ENCODE assay signal across 13 mouse cellular contexts in genomic region chr1:30851920-30852319, GRCm38 (mm10).
"Had no signal": no experiment of that assay in that cellular context is flagged by ENCODE, and none has a peak within 500 bp of the region (broad histone marks: within the 10 kb centered on the region; RNA-seq: fewer than 3 reads in every experiment).

No protein-coding gene starts in this region.

- H3K27ac ChIP-seq: kidney, embryonic 15.5 days; limb, embryonic 15.5 days; liver, embryonic 13.5 days; midbrain, embryonic 12.5 days; stomach, embryonic 15.5 days had no signal

- H3K4me1 ChIP-seq: limb, embryonic 15.5 days; midbrain, embryonic 12.5 days; stomach, embryonic 15.5 days had no signal

- ATAC-seq: midbrain, embryonic 16.5 days had no signal

- H3K9me3 ChIP-seq: kidney, embryonic 15.5 days; limb, embryonic 15.5 days; liver, embryonic 13.5 days; midbrain, embryonic 12.5 days; stomach, embryonic 15.5 days had no signal

- H3K9ac ChIP-seq: kidney, embryonic 15.5 days; limb, embryonic 15.5 days; liver, embryonic 13.5 days; midbrain, embryonic 12.5 days; stomach, embryonic 15.5 days had no signal

- H3K4me3 ChIP-seq: kidney, embryonic 15.5 days; limb, embryonic 15.5 days; liver, embryonic 13.5 days; midbrain, embryonic 12.5 days; stomach, embryonic 15.5 days had no signal

- H3K27me3 ChIP-seq: kidney, embryonic 15.5 days; limb, embryonic 15.5 days; liver, embryonic 13.5 days; midbrain, embryonic 12.5 days; stomach, embryonic 15.5 days had no signal

- H3K36me3 ChIP-seq: limb, embryonic 15.5 days; liver, embryonic 13.5 days; midbrain, embryonic 12.5 days; stomach, embryonic 15.5 days had no signal

- DNase-seq: kidney, adult 2 months; kidney, postnatal 14 days; layer of hippocampus, postnatal 36 days; liver, embryonic 13.5 days; lung, adult 18-20 months; right cerebral cortex, postnatal 14 days; thymus, adult 18-20 months; thymus, postnatal 14 days had no signal

- H3K4me2 ChIP-seq: kidney, embryonic 15.5 days; limb, embryonic 15.5 days; liver, embryonic 13.5 days; midbrain, embryonic 12.5 days; stomach, embryonic 15.5 days had no signal
